Mouse (Mus musculus) lung, adult 2 months (tissue): ENCODE measurements around the gene Atp8a1. TPM values are rescaled to one million over a fixed set of nuclear protein-coding genes. Genes with fewer than 3 reads are reported as not detected.

Source experiments
- DNase-seq: peaks from one replicate; pipeline ENCODE4 v3.0.0; 2022
- H3K4me1 ChIP-seq: fragments of 200-500 bp; 2 replicates; pipeline ENCODE4 v1.6.1; 2011; ENCODE audit warnings: low read length; ENCODE audit not compliant: control insufficient read depth, insufficient read depth
- H3K4me3 ChIP-seq: fragments of 200-500 bp; replicated peaks from 2 replicates; pipeline ENCODE3; 2011; ENCODE audit warnings: low read depth, mild to moderate bottlenecking, control low read depth, low read length; ENCODE audit errors: extremely low read depth
- CTCF ChIP-seq: fragments of 200-500 bp; IDR thresholded peaks from 2 replicates; pipeline ENCODE4 v1.5.1; 2011; ENCODE audit warnings: mild to moderate bottlenecking, low read length, control low read depth; ENCODE audit not compliant: insufficient read depth
- POLR2A ChIP-seq: fragments of 200-500 bp; IDR thresholded peaks from 2 replicates; pipeline ENCODE4 v1.6.1; 2011; ENCODE audit warnings: low read depth, mild to moderate bottlenecking, control low read depth, low read length, borderline replicate concordance; ENCODE audit errors: extremely low read depth
- WGBS: fragments of 180-500 bp; shearing (Covaris S2); methylation state at CpG from one replicate; pipeline ENCODE4 v1.1.7; 2018; 5-methylcytosine and 5-hydroxymethylcytosine counted together
- polyA plus RNA-seq: library from polyadenylated mRNA; depleted of rRNA; stranded (reverse); fragments of >200 nt; gene quantifications from 2 replicates; pipeline ENCODE4 v1.2.3, GENCODE M21; 2012

Atp8a1 gene
- polyA plus RNA-seq, 1 experiment = 75.7 TPM

- no peak for DNase-seq
- Histone ChIP-seq H3K4me3 (no peak overlapping the region), H3K4me1 (no peaks in the 10 kb centered on the region)
- 65% methylated on average over 9 of the region's 9 CpGs for WGBS
- TF ChIP-seq CTCF (no peak), POLR2A (no peak)
These were observed 113.5 kb downstream of the Atp8a1 start for GRCm38 (mm10) chr5:67733551-67734258.

GRCm38 (mm10) chr5:67733150-67733549, 114.1 kb downstream of the Atp8a1 start:
- Histone ChIP-seq H3K4me3 (no peak overlapping the region), H3K4me1 (no peaks in the 10 kb centered on the region)
- TF ChIP-seq POLR2A (no peak), CTCF (no peak)
- no peak for DNase-seq
- WGBS = 79% methylated on average over 6 of the region's 6 CpGs

- TF ChIP-seq POLR2A = no peak
- TF ChIP-seq CTCF = no peak
- H3K4me1 ChIP-seq = no peaks in the 10 kb centered on the region
- no peak for DNase-seq
- WGBS = 8% methylated on average over 2 of the region's 2 CpGs
- no peak overlapping the region for H3K4me3 ChIP-seq
These were observed 119.5 kb downstream of the Atp8a1 start for GRCm38 (mm10) chr5:67727755-67728154.

GRCm38 (mm10) chr5:67726810-67727209, 120.4 kb downstream of the Atp8a1 start:
- WGBS = 90% methylated on average over 13 of the region's 13 CpGs
- H3K4me3 ChIP-seq = no peak overlapping the region
- TF ChIP-seq POLR2A (no peak), CTCF (no peak)
- H3K4me1 ChIP-seq = no peaks in the 10 kb centered on the region
- no peak for DNase-seq

- no peak for DNase-seq
- H3K4me3 ChIP-seq = no peak overlapping the region
- no peaks in the 10 kb centered on the region for H3K4me1 ChIP-seq
- TF ChIP-seq POLR2A (no peak), CTCF (no peak)
- 96% methylated on average over 7 of the region's 7 CpGs for WGBS
These were observed 145.6 kb downstream of the Atp8a1 start for GRCm38 (mm10) chr5:67701641-67702040.

- no peak for TF ChIP-seq POLR2A
- TF ChIP-seq CTCF = no peak
- WGBS = 100% methylated on average over 1 of the region's 1 CpGs
- Histone ChIP-seq H3K4me1 (no peaks in the 10 kb centered on the region), H3K4me3 (no peak overlapping the region)
- no peak for DNase-seq
These were observed 147.8 kb downstream of the Atp8a1 start for GRCm38 (mm10) chr5:67699418-67699817.

GRCm38 (mm10) chr5:67698176-67698575, 149.1 kb downstream of the Atp8a1 start:
- Histone ChIP-seq H3K4me1 (no peaks in the 10 kb centered on the region), H3K4me3 (no peak overlapping the region)
- DNase-seq = no peak
- no peak for TF ChIP-seq CTCF
- WGBS = 78% methylated on average over 3 of the region's 3 CpGs

GRCm38 (mm10) chr5:67696741-67697596, 150.3 kb downstream of the Atp8a1 start:
- DNase-seq = no peak
- TF ChIP-seq POLR2A = no peak
- TF ChIP-seq CTCF = no peak
- whole genome bisulfite sequencing = 43% methylated on average over 12 of the region's 12 CpGs

GRCm38 (mm10) chr5:67695055-67695710, 152.1 kb downstream of the Atp8a1 start:
- TF ChIP-seq CTCF (no peak), POLR2A (no peak)
- DNase-seq = no peak
- Histone ChIP-seq H3K4me3 (no peak overlapping the region), H3K4me1 (no peaks in the 10 kb centered on the region)
- 87% methylated on average over 14 of the region's 14 CpGs for WGBS

More at GRCm38 (mm10) chr5:67696741-67697596, 150.3 kb downstream of the Atp8a1 start:
- Histone ChIP-seq H3K4me3 (no peak overlapping the region), H3K4me1 (no peaks in the 10 kb centered on the region)

- no peak overlapping the region for H3K4me3 ChIP-seq
- no peak for DNase-seq
- 93% methylated on average over 9 of the region's 9 CpGs for WGBS
- TF ChIP-seq POLR2A = no peak
- TF ChIP-seq CTCF = no peak
- no peaks in the 10 kb centered on the region for H3K4me1 ChIP-seq
These were observed 156.9 kb downstream of the Atp8a1 start for GRCm38 (mm10) chr5:67690336-67690735.

- Histone ChIP-seq H3K4me3 (no peak overlapping the region), H3K4me1 (no peaks in the 10 kb centered on the region)
- 90% methylated on average over 8 of the region's 8 CpGs for WGBS
- no peak for DNase-seq
- TF ChIP-seq CTCF (no peak), POLR2A (no peak)
These were observed 159.2 kb downstream of the Atp8a1 start for GRCm38 (mm10) chr5:67688001-67688400.
